Mouse (Mus musculus) erythroblast, embryonic 14.5 days (primary cell): Measurements from ENCODE around the gene Tpra1.

Source experiments
- GATA1 ChIP-seq: IDR thresholded peaks from 2 replicates; pipeline ENCODE4 v1.6.1; 2012; ENCODE audit warnings: low read length, inconsistent platforms, mixed read lengths
- TAL1 ChIP-seq: IDR thresholded peaks from 3 replicates; pipeline ENCODE4 v1.6.1; 2012; ENCODE audit warnings: low read length, inconsistent platforms, mixed read lengths

DNA sequence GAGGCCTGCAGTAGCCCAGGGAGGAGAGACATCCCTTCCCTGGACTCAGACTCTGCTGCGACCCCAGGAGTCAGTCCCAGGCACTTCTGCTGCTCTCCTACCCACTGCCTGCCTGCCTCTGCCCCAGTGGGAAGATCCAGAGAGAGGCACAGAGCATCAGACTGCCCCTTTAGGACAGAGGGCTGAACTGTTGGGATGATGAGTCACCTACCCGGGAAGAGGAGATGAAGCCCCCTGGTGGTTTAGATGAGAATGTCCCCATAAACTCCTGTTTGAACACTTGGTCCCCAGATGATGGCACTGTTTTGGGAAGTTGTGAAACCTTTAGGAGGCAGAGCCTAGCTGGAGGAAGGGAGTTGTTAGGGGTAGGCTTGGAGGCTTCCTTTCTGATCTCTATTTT lies 41.1 kb upstream of the Tpra1 start:
- TF ChIP-seq TAL1 (no peak), GATA1 (no peak)
